Mouse (Mus musculus) myocyte (in vitro differentiated cells): ENCODE measurements at regions not wholly inside any gene's neighbourhood (a gene's known extent, or its start where the extent isn't known, plus 50 kb on each side); places are given as distances from the start of the nearest gene placed in this dataset.

Experiments
- H3K27me3 ChIP-seq: one replicate; pipeline ENCODE4 v1.6.1; 2011; ENCODE audit not compliant: control insufficient read depth, insufficient read depth, insufficient read length
- H3K36me3 ChIP-seq: one replicate; pipeline ENCODE4 v1.6.1; 2011; ENCODE audit not compliant: control insufficient read depth, insufficient read depth
- H3K4me2 ChIP-seq: one replicate; pipeline ENCODE4 v1.6.1; 2011; ENCODE audit warnings: low read depth, control low read depth
- H3K4me3 ChIP-seq: one replicate; pipeline ENCODE4 v1.5.1; 2011; ENCODE audit warnings: mild to moderate bottlenecking, control low read depth, moderate library complexity
- H3K79me2 ChIP-seq: one replicate; pipeline ENCODE4 v1.6.1; 2011; ENCODE audit not compliant: control insufficient read depth, insufficient read depth
- H3ac ChIP-seq: one replicate; pipeline ENCODE4 v1.6.1; 2011; ENCODE audit not compliant: control insufficient read depth, insufficient read length
- CEBPB ChIP-seq: IDR thresholded peaks from 2 replicates; pipeline ENCODE4 v1.6.1; 2011; ENCODE audit warnings: mild to moderate bottlenecking, moderate library complexity; ENCODE audit not compliant: poor library complexity, insufficient read depth, severe bottlenecking
- E2F4 ChIP-seq: IDR thresholded peaks from one replicate; pipeline ENCODE4 v1.6.1; 2011; ENCODE audit warnings: mild to moderate bottlenecking, control low read depth, moderate library complexity; ENCODE audit not compliant: insufficient read depth
- MAX ChIP-seq: IDR thresholded peaks from one replicate; pipeline ENCODE4 v1.6.1; 2011; ENCODE audit warnings: low read depth, mild to moderate bottlenecking, control low read depth
- MYOD1 ChIP-seq, 3 experiments: IDR thresholded peaks; one replicate each; pipeline ENCODE4 v1.6.1; 2011; ENCODE audit warnings: control low read depth in 2 of 3, low read depth in 2 of 3, mild to moderate bottlenecking in 2 of 3, moderate library complexity in 1 of 3; ENCODE audit not compliant: insufficient read length in 2 of 3, control insufficient read depth in 1 of 3
- MYOG ChIP-seq, 3 experiments: IDR thresholded peaks; one replicate each; pipeline ENCODE4 v1.6.1; 2011; ENCODE audit warnings: control low read depth in 2 of 3, low read depth in 2 of 3, mild to moderate bottlenecking in 2 of 3; ENCODE audit not compliant: insufficient read length in 2 of 3, control insufficient read depth in 1 of 3, insufficient read depth in 1 of 3
- POLR2A ChIP-seq: IDR thresholded peaks from one replicate; pipeline ENCODE4 v1.6.1; 2011; ENCODE audit warnings: low read depth, mild to moderate bottlenecking, control low read depth, moderate library complexity; ENCODE audit not compliant: insufficient read length
- POLR2AphosphoS2 ChIP-seq: IDR thresholded peaks from one replicate; pipeline ENCODE4 v1.6.1; 2011; ENCODE audit warnings: low read depth, control low read depth; ENCODE audit not compliant: insufficient read length
- REST ChIP-seq: IDR thresholded peaks from one replicate; pipeline ENCODE4 v1.6.1; 2011; ENCODE audit warnings: mild to moderate bottlenecking, control low read depth, moderate library complexity; ENCODE audit not compliant: insufficient read depth, insufficient read length
- SRF ChIP-seq: IDR thresholded peaks from one replicate; pipeline ENCODE4 v1.6.1; 2011; ENCODE audit warnings: low read depth; ENCODE audit not compliant: control insufficient read depth, insufficient read length
- TCF12 ChIP-seq: IDR thresholded peaks from one replicate; pipeline ENCODE4 v1.6.1; 2011; ENCODE audit warnings: mild to moderate bottlenecking, control low read depth; ENCODE audit not compliant: poor library complexity, insufficient read depth, severe bottlenecking
- TCF3 ChIP-seq: IDR thresholded peaks from one replicate; pipeline ENCODE4 v1.6.1; 2011; ENCODE audit warnings: low read depth, control low read depth; ENCODE audit not compliant: insufficient read length
- USF1 ChIP-seq: IDR thresholded peaks from one replicate; pipeline ENCODE4 v1.6.1; 2011; ENCODE audit warnings: low read depth, mild to moderate bottlenecking, control low read depth, moderate library complexity

DNA sequence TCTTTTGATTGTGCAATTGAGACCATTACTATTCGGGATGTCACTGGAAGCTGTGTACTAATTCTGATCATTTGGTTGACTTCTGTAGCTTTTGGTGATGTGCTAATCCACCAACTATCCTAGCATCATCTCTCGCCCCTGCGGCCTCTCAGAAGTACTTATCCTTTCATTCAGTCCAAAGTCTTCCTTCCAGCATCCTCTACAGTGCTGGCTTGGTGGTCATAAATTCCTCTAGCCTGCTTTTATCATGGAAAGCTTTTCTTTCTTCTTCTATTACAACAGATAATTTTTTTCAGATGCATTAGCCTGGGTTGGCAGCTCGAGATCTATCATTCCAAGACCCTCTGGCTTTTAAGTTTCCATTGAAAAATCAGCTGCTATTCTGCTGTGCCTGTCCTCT is 257.6 kb upstream of the Rtl1 start:
- no peaks in the 10 kb centered on the region for H3K27me3 ChIP-seq
- H3K4me3 ChIP-seq, result no peak overlapping the region
- no peaks in the 10 kb centered on the region for H3K36me3 ChIP-seq
- no peaks in the 10 kb centered on the region for H3K79me2 ChIP-seq
- TF ChIP-seq TCF3 (no peak), TCF12 (no peak), USF1 (no peak), CEBPB (no peak), MAX (no peak), POLR2AphosphoS2 (no peak), SRF (no peak), MYOD1 (IDR thresholded peaks at IDR 0.05; ENCODE audit: control insufficient read depth in 1 of 3, insufficient read length in 2 of 3, low read depth in 2 of 3) (no peak), REST (no peak), E2F4 (no peak), MYOG (IDR thresholded peaks at IDR 0.05; ENCODE audit: control insufficient read depth in 1 of 3, insufficient read depth in 1 of 3, insufficient read length in 2 of 3, low read depth in 2 of 3) (no peak), POLR2A (no peak)
- no peak overlapping the region for H3ac ChIP-seq
- H3K4me2 ChIP-seq, result no peak overlapping the region

GRCm38 (mm10) chr12:109864826-109865225 is 264.7 kb upstream of the Rtl1 start:
- TF ChIP-seq E2F4, result no peak
- no peak for TF ChIP-seq CEBPB
- TF ChIP-seq REST, result no peak
- TF ChIP-seq TCF3, result no peak
- TF ChIP-seq TCF12, result no peak
- no peak for TF ChIP-seq MYOD1 (IDR thresholded peaks at IDR 0.05; ENCODE audit: control insufficient read depth in 1 of 3, insufficient read length in 2 of 3, low read depth in 2 of 3)
- no peak for TF ChIP-seq USF1

GRCm38 (mm10) chr12:109871021-109871420 is 270.9 kb upstream of the Rtl1 start:
- no peaks in the 10 kb centered on the region for H3K36me3 ChIP-seq
- no peaks in the 10 kb centered on the region for H3K27me3 ChIP-seq
- H3K4me2 ChIP-seq, result no peak overlapping the region
- no peak for TF ChIP-seq CEBPB
- no peak for TF ChIP-seq POLR2A
- no peak for TF ChIP-seq E2F4
- no peak for TF ChIP-seq MYOD1 (IDR thresholded peaks at IDR 0.05; ENCODE audit: control insufficient read depth in 1 of 3, insufficient read length in 2 of 3, low read depth in 2 of 3)
- no peak for TF ChIP-seq REST
- no peak for TF ChIP-seq POLR2AphosphoS2
- TF ChIP-seq TCF12, result no peak
- no peak for TF ChIP-seq MYOG (IDR thresholded peaks at IDR 0.05; ENCODE audit: control insufficient read depth in 1 of 3, insufficient read depth in 1 of 3, insufficient read length in 2 of 3, low read depth in 2 of 3)
- TF ChIP-seq SRF, result no peak
- no peak for TF ChIP-seq USF1
- TF ChIP-seq TCF3, result no peak
- no peak for TF ChIP-seq MAX
- H3K4me3 ChIP-seq, result no peak overlapping the region
- no peak overlapping the region for H3ac ChIP-seq
- no peaks in the 10 kb centered on the region for H3K79me2 ChIP-seq

More at GRCm38 (mm10) chr12:109864826-109865225, 264.7 kb upstream of the Rtl1 start:
- Histone ChIP-seq H3K4me3 (no peak overlapping the region), H3K79me2 (no peaks in the 10 kb centered on the region), H3K36me3 (no peaks in the 10 kb centered on the region), H3K4me2 (no peak overlapping the region), H3ac (no peak overlapping the region), H3K27me3 (no peaks in the 10 kb centered on the region)

DNA sequence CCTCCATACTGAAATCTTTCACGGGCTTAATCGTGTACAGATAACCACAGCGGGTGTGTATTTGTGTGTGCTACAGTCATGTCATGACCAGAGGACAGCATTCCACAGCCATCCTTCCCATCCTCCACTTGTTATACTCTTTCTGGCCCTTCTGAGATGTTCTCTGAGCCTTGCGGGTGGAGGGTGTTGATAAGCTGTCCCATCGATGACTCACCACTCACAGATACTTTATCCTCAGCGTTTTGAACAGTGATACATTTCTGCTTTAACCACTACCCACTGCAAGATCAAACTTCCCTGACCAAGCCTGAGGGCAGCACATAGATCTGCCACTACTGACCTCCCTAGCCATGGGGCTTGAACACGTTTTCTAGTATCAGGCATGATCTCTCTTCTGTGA is 274.3 kb upstream of the Rtl1 start:
- Histone ChIP-seq H3K36me3 (no peaks in the 10 kb centered on the region), H3K27me3 (no peaks in the 10 kb centered on the region), H3K4me3 (no peak overlapping the region), H3ac (no peak overlapping the region), H3K4me2 (no peak overlapping the region), H3K79me2 (no peaks in the 10 kb centered on the region)
- no peak for TF ChIP-seq TCF12
- no peak for TF ChIP-seq MAX
- TF ChIP-seq TCF3, result no peak
- no peak for TF ChIP-seq E2F4
- no peak for TF ChIP-seq MYOG (IDR thresholded peaks at IDR 0.05; ENCODE audit: control insufficient read depth in 1 of 3, insufficient read depth in 1 of 3, insufficient read length in 2 of 3, low read depth in 2 of 3)
- no peak for TF ChIP-seq MYOD1 (IDR thresholded peaks at IDR 0.05; ENCODE audit: control insufficient read depth in 1 of 3, insufficient read length in 2 of 3, low read depth in 2 of 3)
- TF ChIP-seq USF1, result no peak
- TF ChIP-seq REST, result no peak
- no peak for TF ChIP-seq POLR2AphosphoS2

- Histone ChIP-seq H3K27me3 (no peaks in the 10 kb centered on the region), H3K4me2 (no peak overlapping the region), H3K4me3 (no peak overlapping the region), H3K36me3 (no peaks in the 10 kb centered on the region), H3K79me2 (no peaks in the 10 kb centered on the region), H3ac (no peak overlapping the region)
- no peak for TF ChIP-seq E2F4
- TF ChIP-seq MAX, result no peak
- TF ChIP-seq MYOG (IDR thresholded peaks at IDR 0.05; ENCODE audit: control insufficient read depth in 1 of 3, insufficient read depth in 1 of 3, insufficient read length in 2 of 3, low read depth in 2 of 3), result no peak
- TF ChIP-seq TCF3, result no peak
- no peak for TF ChIP-seq USF1
Observed at GRCm38 (mm10) chr12:109881108-109881507, 281.0 kb upstream of the Rtl1 start.
